Mouse (Mus musculus): Measurements from ENCODE around the gene Txnl4b. TPM values are rescaled to one million over a fixed set of nuclear protein-coding genes. Genes with fewer than 3 reads are reported as not detected.
A peak's percentile ranks its signal among the peaks of the same experiment; 100 is the strongest.

Txnl4b gene
- 7.5 TPM for polyA plus RNA-seq (2012; fragmentation: generic; extraction: Trizol)
- long read RNA-seq, experiment 1, transcript Txnl4b-201 (4 exons, 1,890 nt): major isoform, 6 of 9 reads
- long read RNA-seq, experiment 1, partial matches to known transcripts: 1 of 9 reads
- long read RNA-seq, experiment 1, other reads (novel, unspliced or antisense): 2 of 9 reads
- long read RNA-seq, experiment 2, partial matches to known transcripts: 0 of 4 reads
- long read RNA-seq, experiment 2, other reads (novel, unspliced or antisense): 0 of 4 reads

- H3K79me3 ChIP-seq (ENCODE audit: low read depth): peaks cover 25% of the 10 kb centered on the region
- peak within 1 kb of the TSS; percentile 91 for H3K4me3 ChIP-seq (ENCODE audit: insufficient read depth, poor library complexity, severe bottlenecking)
- TF ChIP-seq MAX (IDR thresholded peaks at IDR 0.05) (peak; percentile 90), FOSL1 (IDR thresholded peaks at IDR 0.05; ENCODE audit: insufficient read depth, low read length, poor library complexity, severe bottlenecking) (no peak), MYOD1 (IDR thresholded peaks at IDR 0.05; ENCODE audit: control insufficient read depth, insufficient read length, low read depth) (no peak)
These were observed at the start of gene Txnl4b, which contains the start of gene Dhx38 for GRCm38 (mm10) chr8:109565498-109566333. Gene Txnl4b (plus strand): TSS chr8:109565892. Gene Dhx38 (minus strand): TSS chr8:109565861.

GRCm38 (mm10) chr8:109524008-109524407 is 41.7 kb upstream of the Txnl4b start:
- Histone ChIP-seq H3ac (ENCODE audit: control insufficient read depth, insufficient read length, low read depth) (no peak overlapping the region), H3K79me2 (ENCODE audit: control insufficient read depth, insufficient read depth) (no peaks in the 10 kb centered on the region), H3K36me3 (ENCODE audit: control insufficient read depth, insufficient read depth) (no peaks in the 10 kb centered on the region), H3K4me3 (ENCODE audit: insufficient read depth, poor library complexity, severe bottlenecking) (no peak overlapping the region), H3K27me3 (ENCODE audit: control insufficient read depth, insufficient read depth, insufficient read length) (peaks cover 16% of the 10 kb centered on the region), H3K79me3 (ENCODE audit: low read depth) (no peaks in the 10 kb centered on the region)
- TF ChIP-seq MYOG (IDR thresholded peaks at IDR 0.05; ENCODE audit: control insufficient read depth, extremely low read depth, insufficient read length): no peak
- no peak for TF ChIP-seq CEBPB (IDR thresholded peaks at IDR 0.05; ENCODE audit: low read depth)
- TF ChIP-seq MAX (IDR thresholded peaks at IDR 0.05): no peak
- no peak for TF ChIP-seq USF1 (IDR thresholded peaks at IDR 0.05; ENCODE audit: low read depth)
- no peak for TF ChIP-seq CTCF (IDR thresholded peaks at IDR 0.05; ENCODE audit: control insufficient read depth, insufficient read depth, insufficient read length)
- no peak for TF ChIP-seq FOSL1 (IDR thresholded peaks at IDR 0.05; ENCODE audit: insufficient read depth, low read length, poor library complexity, severe bottlenecking)
- no peak for TF ChIP-seq MYOD1 (IDR thresholded peaks at IDR 0.05; ENCODE audit: control insufficient read depth, insufficient read length, low read depth)

More at GRCm38 (mm10) chr8:109565498-109566333, at the start of gene Txnl4b, which contains the start of gene Dhx38:
- Histone ChIP-seq H3ac (ENCODE audit: control insufficient read depth, insufficient read length, low read depth) (peak within 1 kb of the TSS; percentile 93), H3K79me2 (ENCODE audit: control insufficient read depth, insufficient read depth) (peaks cover 42% of the 10 kb centered on the region), H3K36me3 (ENCODE audit: control insufficient read depth, insufficient read depth) (peaks cover 20% of the 10 kb centered on the region), H3K27me3 (ENCODE audit: control insufficient read depth, insufficient read depth, insufficient read length) (no peaks in the 10 kb centered on the region)

- no peak overlapping the region for H3ac ChIP-seq (ENCODE audit: control insufficient read depth, insufficient read length, low read depth)
- H3K4me3 ChIP-seq (ENCODE audit: insufficient read depth, poor library complexity, severe bottlenecking): no peak overlapping the region
- H3K79me3 ChIP-seq (ENCODE audit: low read depth): no peaks in the 10 kb centered on the region
- no peaks in the 10 kb centered on the region for H3K79me2 ChIP-seq (ENCODE audit: control insufficient read depth, insufficient read depth)
- no peak for TF ChIP-seq FOSL1 (IDR thresholded peaks at IDR 0.05; ENCODE audit: insufficient read depth, low read length, poor library complexity, severe bottlenecking)
- TF ChIP-seq CTCF (IDR thresholded peaks at IDR 0.05; ENCODE audit: control insufficient read depth, insufficient read depth, insufficient read length): no peak
- TF ChIP-seq MYOG (IDR thresholded peaks at IDR 0.05; ENCODE audit: control insufficient read depth, extremely low read depth, insufficient read length): no peak
- no peak for TF ChIP-seq USF1 (IDR thresholded peaks at IDR 0.05; ENCODE audit: low read depth)
- TF ChIP-seq MYOD1 (IDR thresholded peaks at IDR 0.05; ENCODE audit: control insufficient read depth, insufficient read length, low read depth): no peak
- TF ChIP-seq CEBPB (IDR thresholded peaks at IDR 0.05; ENCODE audit: low read depth): no peak
- no peak for TF ChIP-seq MAX (IDR thresholded peaks at IDR 0.05)
- H3K36me3 ChIP-seq (ENCODE audit: control insufficient read depth, insufficient read depth): no peaks in the 10 kb centered on the region
- H3K27me3 ChIP-seq (ENCODE audit: control insufficient read depth, insufficient read depth, insufficient read length): peaks cover 25% of the 10 kb centered on the region
These were observed 30.3 kb upstream of the Txnl4b start for GRCm38 (mm10) chr8:109535140-109535990.

- peaks cover 20% of the 10 kb centered on the region for H3K27me3 ChIP-seq (ENCODE audit: control insufficient read depth, insufficient read depth, insufficient read length)
- H3K79me2 ChIP-seq (ENCODE audit: control insufficient read depth, insufficient read depth): no peaks in the 10 kb centered on the region
- no peak overlapping the region for H3K4me3 ChIP-seq (ENCODE audit: insufficient read depth, poor library complexity, severe bottlenecking)
- H3K79me3 ChIP-seq (ENCODE audit: low read depth): no peaks in the 10 kb centered on the region
- H3ac ChIP-seq (ENCODE audit: control insufficient read depth, insufficient read length, low read depth): no peak overlapping the region
- no peak for TF ChIP-seq FOSL1 (IDR thresholded peaks at IDR 0.05; ENCODE audit: insufficient read depth, low read length, poor library complexity, severe bottlenecking)
- peak; percentile 71 for TF ChIP-seq CTCF (IDR thresholded peaks at IDR 0.05; ENCODE audit: control insufficient read depth, insufficient read depth, insufficient read length)
- no peaks in the 10 kb centered on the region for H3K36me3 ChIP-seq (ENCODE audit: control insufficient read depth, insufficient read depth)
These were observed 29.0 kb upstream of the Txnl4b start for GRCm38 (mm10) chr8:109536703-109537102.

- no peak overlapping the region for H3K4me3 ChIP-seq (ENCODE audit: insufficient read depth, poor library complexity, severe bottlenecking)
- no peak for TF ChIP-seq MAX (IDR thresholded peaks at IDR 0.05)
- TF ChIP-seq MYOD1 (IDR thresholded peaks at IDR 0.05; ENCODE audit: control insufficient read depth, insufficient read length, low read depth): no peak
- no peak for TF ChIP-seq FOSL1 (IDR thresholded peaks at IDR 0.05; ENCODE audit: insufficient read depth, low read length, poor library complexity, severe bottlenecking)
- no peak for TF ChIP-seq MYOG (IDR thresholded peaks at IDR 0.05; ENCODE audit: control insufficient read depth, extremely low read depth, insufficient read length)
- TF ChIP-seq CTCF (IDR thresholded peaks at IDR 0.05; ENCODE audit: control insufficient read depth, insufficient read depth, insufficient read length): no peak
- no peak for TF ChIP-seq USF1 (IDR thresholded peaks at IDR 0.05; ENCODE audit: low read depth)
- no peak for TF ChIP-seq CEBPB (IDR thresholded peaks at IDR 0.05; ENCODE audit: low read depth)
These were observed 23.5 kb upstream of the Txnl4b start for GRCm38 (mm10) chr8:109542165-109542564.

More at GRCm38 (mm10) chr8:109542165-109542564, 23.5 kb upstream of the Txnl4b start:
- Histone ChIP-seq H3K36me3 (ENCODE audit: control insufficient read depth, insufficient read depth) (peaks cover under 1% of the 10 kb centered on the region), H3K79me2 (ENCODE audit: control insufficient read depth, insufficient read depth) (no peaks in the 10 kb centered on the region), H3K27me3 (ENCODE audit: control insufficient read depth, insufficient read depth, insufficient read length) (peaks cover 11% of the 10 kb centered on the region), H3ac (ENCODE audit: control insufficient read depth, insufficient read length, low read depth) (no peak overlapping the region), H3K79me3 (ENCODE audit: low read depth) (no peaks in the 10 kb centered on the region)

Measured in C2C12 (cell line).